Mouse (Mus musculus): ENCODE measurements around the gene Cped1.
A peak's percentile ranks its signal among the peaks of the same experiment; 100 is the strongest.
"Not testable (repeated sequence)": the region's sequence is repeated elsewhere in the genome, so short reads cannot be mapped to it uniquely, and the experiment has no call there.

Cped1 gene

GRCm38 (mm10) chr6:22026761-22027594 is 41.3 kb downstream of the Cped1 start:
- no peak for DNase-seq (ENCODE audit: low spot score)

- no peak for DNase-seq (ENCODE audit: low spot score)
These were observed 42.1 kb downstream of the Cped1 start for GRCm38 (mm10) chr6:22027854-22028253.

DNA sequence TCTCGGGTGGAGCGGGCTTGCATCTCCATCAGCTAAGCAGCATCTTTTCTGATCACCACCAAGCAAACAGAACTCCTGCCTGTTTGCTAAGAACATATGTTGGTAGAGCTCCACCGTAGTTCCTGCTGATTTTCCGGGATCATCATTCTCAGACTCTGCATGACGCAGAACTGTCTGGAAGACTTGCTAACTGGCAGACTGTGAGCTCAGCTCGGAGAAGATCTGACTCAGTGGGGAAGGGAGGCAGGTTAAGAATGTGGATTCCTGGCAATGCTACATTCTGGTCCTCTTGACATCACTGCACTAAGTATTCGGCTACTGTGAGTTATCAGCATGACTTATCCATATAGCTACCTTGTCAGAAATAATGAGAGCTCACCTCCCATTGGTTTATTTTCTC is 44.7 kb downstream of the Cped1 start:
- no peak for DNase-seq (ENCODE audit: low spot score)

DNA sequence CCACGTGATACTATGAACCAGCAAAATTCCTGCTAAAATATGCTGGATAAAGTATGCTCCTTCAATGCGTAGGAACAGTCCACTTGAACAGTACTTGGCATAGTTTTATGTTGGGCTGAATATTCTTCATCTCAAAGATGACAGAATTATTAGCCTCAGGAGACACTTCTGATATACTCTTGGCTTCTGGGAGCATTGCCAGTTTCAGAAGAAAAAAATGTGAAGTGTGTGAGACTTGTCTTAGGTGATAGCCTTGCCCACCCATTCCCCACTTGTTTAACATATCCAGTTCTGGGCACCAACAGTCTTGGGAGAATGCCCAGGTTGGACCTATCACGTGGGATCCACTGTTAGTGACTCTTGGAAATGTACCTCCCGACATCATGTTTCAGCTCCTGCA is 47.5 kb downstream of the Cped1 start:
- DNase-seq (ENCODE audit: low spot score) = no peak

GRCm38 (mm10) chr6:22035408-22035807 is 49.7 kb downstream of the Cped1 start:
- DNase-seq (ENCODE audit: low spot score) = no peak

DNA sequence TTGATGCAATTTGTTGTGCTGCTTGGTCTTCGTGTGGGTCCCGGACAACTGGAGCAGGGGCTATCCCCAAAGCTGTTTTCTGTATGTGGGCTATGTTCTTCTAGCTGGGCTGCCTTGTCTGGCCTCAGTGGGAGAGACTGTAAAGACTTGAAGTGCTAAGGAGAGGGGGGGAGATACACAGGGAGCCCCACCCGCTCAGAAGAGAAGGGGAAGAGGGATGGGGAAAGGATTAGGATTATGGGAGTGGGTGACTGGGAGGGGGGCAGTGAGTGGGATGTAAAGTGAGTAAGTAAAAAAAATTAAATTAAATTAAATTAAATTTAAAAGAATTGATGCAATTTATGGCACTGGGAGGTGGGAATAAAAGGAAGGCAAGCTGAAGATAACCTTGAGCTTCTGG is 50.2 kb downstream of the Cped1 start:
- DNase-seq (ENCODE audit: low spot score) = no peak

- no peak for DNase-seq (ENCODE audit: low spot score)
These were observed 50.7 kb downstream of the Cped1 start for GRCm38 (mm10) chr6:22036396-22036795.

DNA sequence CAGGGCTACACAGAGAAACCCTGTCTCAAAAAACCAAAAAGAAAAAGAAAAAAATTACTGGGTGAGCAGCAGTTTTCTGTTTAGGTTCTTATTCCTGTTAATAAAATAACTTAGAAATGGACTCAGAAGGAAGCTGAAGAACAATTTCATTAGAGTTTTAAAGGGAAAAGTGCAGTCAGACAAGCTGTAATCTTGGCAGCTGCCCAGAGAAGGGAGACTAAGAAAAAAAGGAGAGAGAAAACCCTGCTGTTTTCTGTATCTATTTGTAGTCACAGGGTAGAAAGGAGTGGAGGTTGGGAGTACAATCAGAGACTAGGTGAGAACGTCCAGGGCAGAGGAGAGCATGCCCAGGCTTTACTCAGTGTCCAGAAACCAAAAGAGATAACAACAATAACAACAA is 51.2 kb downstream of the Cped1 start:
- DNase-seq (ENCODE audit: low spot score) = no peak

DNA sequence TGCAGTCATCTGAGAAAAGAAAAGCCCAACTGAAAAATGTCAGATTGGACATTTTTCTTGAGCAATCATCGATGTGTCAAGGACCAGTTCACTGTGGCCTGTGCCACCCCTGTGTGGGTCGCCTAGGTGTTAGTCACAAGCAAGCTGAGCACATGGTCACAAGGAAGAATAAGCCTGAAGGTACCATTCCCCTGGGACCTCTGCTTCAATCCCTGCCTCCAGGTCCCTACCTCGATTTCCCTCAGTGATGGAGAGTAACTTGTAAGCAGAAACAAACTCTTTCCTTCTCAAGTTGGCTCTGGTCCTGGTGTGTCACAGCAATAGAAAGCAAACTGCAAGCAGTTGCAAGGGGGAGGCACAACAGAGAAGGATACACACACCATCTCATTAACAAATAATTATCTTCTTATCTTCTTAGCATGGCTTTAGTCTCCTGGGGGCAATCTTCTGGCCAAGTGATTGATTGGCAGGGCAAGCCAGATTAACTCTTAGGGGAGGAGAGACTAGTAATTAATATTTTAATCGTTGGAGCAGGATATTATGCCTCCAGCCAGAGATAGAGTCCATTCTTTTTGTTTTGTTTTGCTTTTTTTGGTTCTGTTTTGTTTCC is 51.8 kb downstream of the Cped1 start:
- no peak for DNase-seq (ENCODE audit: low spot score)

DNA sequence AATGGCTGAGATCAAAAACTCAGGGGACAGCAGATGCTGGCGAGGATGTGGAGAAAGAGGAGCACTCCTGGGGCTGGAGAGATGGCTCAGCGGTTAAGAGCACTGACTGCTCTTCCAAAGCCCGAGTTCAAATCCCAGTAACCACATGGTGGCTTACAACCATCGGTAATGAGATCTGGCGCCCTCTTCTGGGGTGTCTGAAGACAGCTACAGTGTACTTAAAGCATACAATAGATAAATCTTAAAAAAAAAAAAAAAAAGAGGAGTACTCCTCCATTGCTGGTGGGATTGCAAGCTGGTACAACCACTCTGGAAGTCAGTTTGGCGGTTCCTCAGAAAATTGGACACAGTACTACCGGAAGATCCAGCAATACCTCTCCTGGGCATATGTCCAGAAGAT is 54.0 kb downstream of the Cped1 start:
- not testable (repeated sequence) for DNase-seq (ENCODE audit: low spot score)

GRCm38 (mm10) chr6:22044880-22045605 is 59.3 kb downstream of the Cped1 start:
- DNase-seq (ENCODE audit: low spot score) = no peak

DNA sequence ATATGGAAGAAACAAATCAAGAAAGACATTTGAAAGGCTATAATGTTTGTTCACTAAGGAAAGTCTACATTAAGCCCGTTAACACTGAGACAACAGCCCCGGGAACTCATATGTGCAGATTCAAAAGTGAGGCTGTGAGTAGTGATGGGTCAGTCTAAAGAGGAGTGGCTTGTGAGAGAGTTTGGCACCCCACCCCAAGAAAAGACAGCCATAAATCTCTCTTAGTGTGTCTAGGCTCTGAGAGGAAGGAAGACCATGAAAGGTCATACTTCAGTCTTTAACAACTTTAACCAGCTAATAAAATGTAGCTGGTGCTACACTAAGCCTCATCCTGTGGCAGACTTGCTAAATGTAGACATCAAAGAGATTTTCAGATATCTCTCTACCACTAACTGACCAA is 61.4 kb downstream of the Cped1 start:
- no peak for DNase-seq (ENCODE audit: low spot score)

GRCm38 (mm10) chr6:22049093-22049492 is 63.4 kb downstream of the Cped1 start:
- DNase-seq (ENCODE audit: low spot score) = no peak

DNA sequence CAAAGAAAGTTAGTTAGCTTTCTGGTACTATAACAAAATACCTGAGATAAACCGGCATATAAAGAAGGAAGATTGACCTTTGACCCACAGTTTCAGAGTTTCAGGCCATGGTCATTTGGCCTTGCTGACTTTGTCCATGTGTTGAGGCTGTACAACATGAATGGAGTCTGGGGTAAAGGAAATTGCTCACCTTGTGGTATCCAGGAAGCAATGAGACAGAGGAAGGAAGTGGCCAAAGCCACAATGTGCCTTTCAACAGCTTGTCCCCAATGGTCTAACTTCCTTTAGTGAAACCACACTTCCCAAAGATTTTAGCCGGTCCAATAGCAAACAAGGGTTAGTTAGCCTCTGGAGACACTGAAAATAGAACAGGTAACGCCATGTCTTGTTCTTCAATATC is 65.8 kb downstream of the Cped1 start:
- DNase-seq (ENCODE audit: low spot score) = no peak

- no peak for DNase-seq (ENCODE audit: low spot score)
These were observed 67.3 kb downstream of the Cped1 start for GRCm38 (mm10) chr6:22053014-22053413.

DNA sequence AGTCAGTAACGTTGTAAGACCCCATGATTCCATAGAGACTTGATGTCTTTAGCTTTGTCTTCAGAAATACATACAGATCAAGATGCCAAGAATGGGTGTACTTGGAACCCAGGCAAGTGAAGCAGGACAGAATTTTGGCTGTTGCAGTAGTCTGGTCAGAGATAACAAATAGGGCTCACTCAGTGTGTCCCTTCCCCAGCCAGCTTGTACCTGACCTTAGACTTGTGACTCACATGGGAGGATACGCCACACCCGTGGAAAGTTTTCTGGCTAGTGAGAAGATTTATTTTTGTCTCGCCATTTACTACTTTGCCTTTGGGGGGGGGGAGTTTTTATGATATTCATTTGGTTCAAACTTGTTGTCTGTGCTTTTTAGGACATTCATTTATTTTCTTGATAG is 78.6 kb downstream of the Cped1 start:
- no peak for DNase-seq (ENCODE audit: low spot score)

GRCm38 (mm10) chr6:22070603-22071322 is 85.0 kb downstream of the Cped1 start:
- DNase-seq (ENCODE audit: low spot score) = no peak

GRCm38 (mm10) chr6:22071323-22071840 is 85.7 kb downstream of the Cped1 start:
- DNase-seq (ENCODE audit: low spot score) = peak; percentile 6

DNA sequence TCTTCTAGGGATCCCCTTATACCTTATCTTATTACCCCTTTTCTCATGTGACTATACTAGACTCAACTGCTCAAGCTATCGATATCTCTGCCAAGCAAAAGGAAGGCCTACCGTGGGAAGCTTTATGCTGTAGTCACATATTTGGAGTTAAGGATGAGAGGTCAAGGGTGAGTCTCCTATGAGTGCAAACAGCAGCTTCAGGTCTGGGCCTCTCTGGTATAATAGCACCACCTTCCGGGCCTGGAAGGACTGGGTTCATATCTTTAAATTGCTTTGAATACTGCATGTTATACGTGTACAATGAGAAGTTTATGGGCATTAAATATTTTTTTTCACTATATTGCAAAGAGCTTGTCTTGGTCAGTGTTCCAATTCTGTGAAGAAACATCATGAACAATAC is 87.0 kb downstream of the Cped1 start:
- DNase-seq (ENCODE audit: low spot score) = no peak

GRCm38 (mm10) chr6:22074232-22075083 is 88.7 kb downstream of the Cped1 start:
- no peak for DNase-seq (ENCODE audit: low spot score)

DNA sequence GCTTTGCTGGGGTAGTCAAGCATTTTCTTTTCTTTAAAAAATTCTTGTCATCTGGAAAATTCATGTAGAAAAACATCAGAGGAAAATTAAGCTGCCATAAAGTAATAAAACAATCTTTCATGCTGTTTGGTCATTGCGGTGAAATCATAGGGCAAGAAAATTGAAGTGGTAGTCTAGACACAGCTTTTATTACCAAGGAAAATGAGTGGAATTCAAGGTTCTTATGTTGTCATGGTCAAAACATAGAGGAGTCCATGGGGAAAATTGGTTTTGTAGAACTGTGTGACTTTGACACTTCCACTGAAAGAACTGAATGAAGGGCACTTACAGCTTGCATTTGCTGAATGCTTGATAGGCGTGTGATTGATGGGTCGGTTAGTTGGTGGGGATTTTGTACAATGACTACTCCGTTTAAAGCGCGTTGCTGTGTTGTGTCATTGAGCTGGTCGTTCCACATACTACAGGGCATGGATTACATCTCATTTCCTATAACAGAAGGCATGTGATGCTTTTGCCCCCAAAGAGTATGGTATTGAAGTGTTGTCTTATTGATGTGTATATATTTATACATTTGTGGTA is 93.1 kb downstream of the Cped1 start:
- DNase-seq (ENCODE audit: low spot score) = no peak
